Mouse (Mus musculus) left cerebral cortex, postnatal 4 days (tissue): ENCODE measurements at regions not wholly inside any gene's neighbourhood (a gene's known extent, or its start where the extent isn't known, plus 50 kb on each side); places are given as distances from the start of the nearest gene placed in this dataset.

Experiments
- DNase-seq: peaks from one replicate; pipeline ENCODE4 v3.0.0-alpha.2; 2022
- intact Hi-C: fragments of 180-260 bp; cut with DNase I; formaldehyde crosslinking; loops from one replicate; pipeline ENCODE4 v1.15.1; 2025

- DNase-seq: no peak
- intact Hi-C loops: no loop called here
Observed at GRCm38 (mm10) chr4:83986951-83987822, 461.8 kb downstream of the Ccdc171 start.

GRCm38 (mm10) chr4:83987846-83988245 lies 462.5 kb downstream of the Ccdc171 start:
- intact Hi-C loops: no loop called here

GRCm38 (mm10) chr4:83988314-83988713 lies 463.0 kb downstream of the Ccdc171 start:
- no peak for DNase-seq
- intact Hi-C loops: no loop called here

More at GRCm38 (mm10) chr4:83987846-83988245, 462.5 kb downstream of the Ccdc171 start:
- no peak for DNase-seq

- intact Hi-C loops: no loop called here
- DNase-seq: no peak
Observed at GRCm38 (mm10) chr4:83990126-83990989, 465.0 kb downstream of the Ccdc171 start.

GRCm38 (mm10) chr4:83991195-83991594 lies 465.9 kb downstream of the Ccdc171 start:
- intact Hi-C loops: no loop called here
- no peak for DNase-seq

GRCm38 (mm10) chr4:83997079-83997478 lies 471.7 kb downstream of the Ccdc171 start:
- intact Hi-C loops: no loop called here
- DNase-seq: no peak

GRCm38 (mm10) chr4:84001645-84002044 lies 476.3 kb downstream of the Ccdc171 start:
- intact Hi-C loops: no loop called here
- DNase-seq: no peak

GRCm38 (mm10) chr4:84004055-84004778 lies 478.9 kb downstream of the Ccdc171 start:
- no peak for DNase-seq
- intact Hi-C loops: no loop called here

- no peak for DNase-seq
- intact Hi-C loops: no loop called here
Observed at GRCm38 (mm10) chr4:84004786-84005382, 479.5 kb downstream of the Ccdc171 start.

GRCm38 (mm10) chr4:84011941-84012340 lies 486.6 kb downstream of the Ccdc171 start:
- no peak for DNase-seq
- intact Hi-C loops: no loop called here

- DNase-seq: no peak
- intact Hi-C loops: no loop called here
Observed at GRCm38 (mm10) chr4:84015139-84015538, 489.8 kb downstream of the Ccdc171 start.

GRCm38 (mm10) chr4:84015552-84016169 lies 490.3 kb downstream of the Ccdc171 start:
- intact Hi-C loops: no loop called here
- no peak for DNase-seq

GRCm38 (mm10) chr4:84018135-84018534 lies 492.8 kb downstream of the Ccdc171 start:
- intact Hi-C loops: no loop called here
- DNase-seq: no peak

GRCm38 (mm10) chr4:84018774-84019173 lies 493.4 kb downstream of the Ccdc171 start:
- intact Hi-C loops: no loop called here

GRCm38 (mm10) chr4:84019500-84020255 lies 494.3 kb downstream of the Ccdc171 start:
- no peak for DNase-seq
- intact Hi-C loops: no loop called here

More at GRCm38 (mm10) chr4:84018774-84019173, 493.4 kb downstream of the Ccdc171 start:
- DNase-seq: no peak

- DNase-seq: no peak
- intact Hi-C loops: no loop called here
Observed at GRCm38 (mm10) chr4:84020692-84021091, 495.3 kb downstream of the Ccdc171 start.

- DNase-seq: no peak
- intact Hi-C loops: no loop called here
Observed at GRCm38 (mm10) chr4:84022323-84022722, 497.0 kb downstream of the Ccdc171 start.

GRCm38 (mm10) chr4:84026144-84026543 lies 500.8 kb downstream of the Ccdc171 start:
- intact Hi-C loops: no loop called here

GRCm38 (mm10) chr4:84028120-84028519 lies 502.8 kb downstream of the Ccdc171 start:
- intact Hi-C loops: no loop called here
- DNase-seq: peak; percentile 23

More at GRCm38 (mm10) chr4:84026144-84026543, 500.8 kb downstream of the Ccdc171 start:
- no peak for DNase-seq
